In genomic region chr16:20975406-20975805, GRCm38 (mm10) we compare ENCODE assay signal across 15 mouse cellular contexts.
DNase-seq lines count a peak whose midpoint lies in the region; ATAC-seq and TF ChIP-seq lines count a peak whose summit lies in the region.
"Had no signal": no experiment of that assay in that cellular context is flagged by ENCODE, and none has a peak within 500 bp of the region (broad histone marks: within the 10 kb centered on the region; RNA-seq: fewer than 3 reads in every experiment).

No protein-coding gene starts in this region.

- H3K4me2 ChIP-seq in kidney, embryonic 15.5 days: no peak overlapping the region
- H3K4me2 ChIP-seq in intestine, embryonic 16.5 days (ENCODE audit: low read depth, low read length): no peak overlapping the region
- H3K4me2 ChIP-seq in liver, embryonic 12.5 days: no peak overlapping the region
- H3K4me2 ChIP-seq: liver, embryonic 13.5 days; midbrain, embryonic 12.5 days had no signal

- ATAC-seq in kidney, embryonic 15.5 days (replicated peaks; ENCODE audit: low FRiP score): no peak
- ATAC-seq in intestine, embryonic 16.5 days: peak; percentile 74
- ATAC-seq in liver, embryonic 12.5 days: no peak
- ATAC-seq: hindbrain, embryonic 16.5 days had no signal

- H3K27me3 ChIP-seq in kidney, adult 2 months (replicated peaks; ENCODE audit: control insufficient read depth, insufficient read depth, low read length): no peaks in the 10 kb centered on the region
- no peaks in the 10 kb centered on the region for H3K27me3 ChIP-seq in kidney, embryonic 15.5 days
- no peaks in the 10 kb centered on the region for H3K27me3 ChIP-seq in intestine, embryonic 16.5 days (replicated peaks; ENCODE audit: control insufficient read depth, insufficient read depth, low read length)
- no peaks in the 10 kb centered on the region for H3K27me3 ChIP-seq in liver, embryonic 12.5 days (replicated peaks)
- H3K27me3 ChIP-seq: liver, embryonic 13.5 days; midbrain, embryonic 12.5 days had no signal

- peak; percentile 4 for DNase-seq in adrenal gland, postnatal 14 days
- no peak for DNase-seq in adrenal gland, adult 2 months
- peak; percentile 40 for DNase-seq in kidney, adult 2 months
- DNase-seq in 3T3-L1 (ENCODE audit: low read depth, low spot score) (peak; percentile 37), liver (no peak)
- DNase-seq: cerebellum, postnatal 25 days; gastrocnemius, postnatal 10 days; layer of hippocampus, postnatal 36 days; liver, embryonic 13.5 days had no signal

- no peak overlapping the region for H3K9ac ChIP-seq in kidney, embryonic 15.5 days
- no peak overlapping the region for H3K9ac ChIP-seq in intestine, embryonic 16.5 days (ENCODE audit: low read depth, low read length)
- no peak overlapping the region for H3K9ac ChIP-seq in liver, embryonic 12.5 days
- H3K9ac ChIP-seq: liver, embryonic 13.5 days; midbrain, embryonic 12.5 days had no signal

- no peak overlapping the region for H3K27ac ChIP-seq in kidney, adult 2 months (ENCODE audit: insufficient read depth, low read depth, low read length)
- H3K27ac ChIP-seq in kidney, embryonic 15.5 days: no peak overlapping the region
- H3K27ac ChIP-seq in intestine, embryonic 16.5 days (ENCODE audit: low read length): no peak overlapping the region
- H3K27ac ChIP-seq in liver, embryonic 12.5 days: no peak overlapping the region
- H3K27ac ChIP-seq: liver, embryonic 13.5 days; midbrain, embryonic 12.5 days had no signal

- H3K9me3 ChIP-seq in kidney, embryonic 15.5 days (replicated peaks): no peaks in the 10 kb centered on the region
- no peaks in the 10 kb centered on the region for H3K9me3 ChIP-seq in intestine, embryonic 16.5 days (ENCODE audit: control insufficient read depth, low read length)
- H3K9me3 ChIP-seq in liver, embryonic 12.5 days (replicated peaks): no peaks in the 10 kb centered on the region
- H3K9me3 ChIP-seq: liver, embryonic 13.5 days; midbrain, embryonic 12.5 days had no signal

- H3K4me3 ChIP-seq in kidney, adult 2 months (ENCODE audit: insufficient read depth, low read depth, low read length): no peak overlapping the region
- no peak overlapping the region for H3K4me3 ChIP-seq in kidney, embryonic 15.5 days (replicated peaks)
- no peak overlapping the region for H3K4me3 ChIP-seq in intestine, embryonic 16.5 days (ENCODE audit: low read length)
- no peak overlapping the region for H3K4me3 ChIP-seq in liver, embryonic 12.5 days
- H3K4me3 ChIP-seq: erythroblast, embryonic 14.5 days; liver, embryonic 13.5 days; midbrain, embryonic 12.5 days had no signal

- H3K36me3 ChIP-seq in kidney, adult 2 months (ENCODE audit: control insufficient read depth, insufficient read depth, low read length): no peaks in the 10 kb centered on the region
- no peaks in the 10 kb centered on the region for H3K36me3 ChIP-seq in kidney, embryonic 15.5 days
- H3K36me3 ChIP-seq in intestine, embryonic 16.5 days (ENCODE audit: control insufficient read depth, insufficient read depth, low read length): no peaks in the 10 kb centered on the region
- no peaks in the 10 kb centered on the region for H3K36me3 ChIP-seq in liver, embryonic 12.5 days
- H3K36me3 ChIP-seq: liver, embryonic 13.5 days; midbrain, embryonic 12.5 days had no signal

- no peak for TF ChIP-seq POLR2A in kidney, adult 2 months (IDR thresholded peaks at IDR 0.05; ENCODE audit: low read depth, low read length)

- peaks cover 11% of the 10 kb centered on the region; the same call in 1 of the 2 replicates for H3K4me1 ChIP-seq in kidney, adult 2 months (ENCODE audit: control insufficient read depth, insufficient read depth, low read length)
- H3K4me1 ChIP-seq in kidney, embryonic 15.5 days: no peaks in the 10 kb centered on the region
- H3K4me1 ChIP-seq in intestine, embryonic 16.5 days (ENCODE audit: control insufficient read depth, insufficient read depth, low read length): no peaks in the 10 kb centered on the region
- H3K4me1 ChIP-seq in liver, embryonic 12.5 days: 0 out of 2 replicates have a peak, but pooled peaks cover 9% of the 10 kb centered on the region
- H3K4me1 ChIP-seq: midbrain, embryonic 12.5 days had no signal

- WGBS in kidney, adult 2 months: 19% methylated on average over 2 of the region's 2 CpGs
- 34% methylated on average over 2 of the region's 2 CpGs for WGBS in kidney, embryonic 15.5 days
- 30% methylated on average over 2 of the region's 2 CpGs for WGBS in intestine, embryonic 16.5 days
- WGBS in liver, embryonic 12.5 days (ENCODE audit: insufficient replicate concordance): 55% methylated on average over 2 of the region's 2 CpGs

- no peak for TF ChIP-seq CTCF in kidney, adult 2 months (conservative IDR thresholded peaks at IDR 0.05; ENCODE audit: insufficient read depth, insufficient read length, low read depth, low read length)

Comparison
In these comparisons a context has a peak if more than half of its experiments do, and no peak if none do; other contexts are left out.
1. DNase-seq: peak in adrenal gland, postnatal 14 days (single experiment), kidney, adult 2 months (single experiment) and 3T3-L1 (single experiment); none in adrenal gland, adult 2 months (single experiment) and liver (single experiment).